Mouse (Mus musculus) B cell, adult 67 days (primary cell): ENCODE data around the gene Ddx60. TPM values are rescaled to one million over a fixed set of nuclear protein-coding genes. Genes with fewer than 3 reads are reported as not detected.

Experiments used
- total RNA-seq, 2 experiments: library from RNA; stranded (reverse); gene quantifications; 4 replicates each; pipeline ENCODE4 v1.2.4; 2023

Gene Ddx60
- total RNA-seq, result 1 to 10 TPM; 7.9 to 8.5 TPM

DNA sequence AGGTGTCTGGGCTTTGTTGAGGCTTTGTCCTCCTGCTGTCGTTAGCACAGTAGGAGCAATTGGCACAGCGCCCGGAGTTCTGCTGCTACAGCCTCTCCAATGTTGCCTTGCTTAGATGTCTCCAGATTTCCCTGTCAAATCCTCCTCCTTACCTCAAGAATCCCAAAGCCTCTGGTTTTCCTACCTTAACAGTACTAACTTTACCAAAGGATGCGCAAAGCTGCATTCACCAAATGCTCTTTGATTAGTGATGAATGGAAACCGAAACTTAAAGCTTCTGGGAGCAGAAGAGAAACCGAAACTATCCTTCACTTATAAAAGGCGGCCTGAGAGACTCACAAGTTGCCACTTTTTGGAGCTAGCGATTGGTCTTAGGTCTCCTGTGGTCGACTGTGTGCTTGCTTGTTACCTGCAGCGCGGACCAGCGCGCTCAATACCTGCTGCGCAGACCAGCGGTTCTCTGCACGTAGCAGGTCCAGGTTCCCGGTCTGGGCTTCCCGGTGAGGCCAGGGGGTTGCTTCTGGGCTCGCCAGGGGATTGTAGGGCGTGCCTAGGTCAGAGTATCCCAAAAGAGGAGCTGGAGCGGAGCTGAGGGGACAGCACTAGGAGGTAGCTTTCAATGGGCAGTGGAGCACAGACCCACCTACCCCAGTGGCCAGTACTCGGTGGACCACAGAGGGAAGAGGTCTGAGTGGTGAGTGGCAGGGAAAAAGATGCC lies at the start of gene Ddx60:
TSS of gene Ddx60 (plus strand) at position 311 of the 718 bp plus-strand sequence.

DNA sequence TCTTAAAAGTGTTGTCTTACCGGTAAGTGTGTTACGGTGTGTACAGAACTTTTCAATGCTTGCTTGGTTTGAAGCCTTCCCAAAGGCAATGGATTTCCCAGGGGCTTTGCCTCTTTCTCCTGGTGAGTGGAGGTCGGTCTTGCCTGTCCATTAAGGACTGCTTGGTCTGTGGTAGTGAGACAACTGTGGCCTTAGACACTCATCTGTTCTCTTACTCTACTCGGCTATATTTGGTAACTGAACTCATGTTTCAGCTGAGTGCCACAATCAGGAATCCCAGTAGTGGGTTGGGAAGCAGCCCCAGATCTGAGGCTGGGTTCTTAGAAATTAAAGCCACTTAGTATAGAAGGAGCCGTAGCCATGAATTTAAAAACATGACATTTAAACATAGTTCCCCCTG lies 25.4 kb upstream of the Ddx60 start, which contains the start of gene Palld:
TSS of gene Palld (minus strand) at position 170 of the 400 bp plus-strand sequence.

Other genes with a start within 250 kb of the Ddx60 start
- gene Palld, start 25.4 kb upstream of the Ddx60 start, total RNA-seq, result not detected
- gene Anxa10, start 195.1 kb downstream of the Ddx60 start, total RNA-seq, result not detected